Mouse (Mus musculus): Measurements from ENCODE around the gene Dnase2a. TPM values are rescaled to one million over a fixed set of nuclear protein-coding genes. Genes with fewer than 3 reads are reported as not detected.
"Not testable (repeated sequence)": the region's sequence is repeated elsewhere in the genome, so short reads cannot be mapped to it uniquely, and the experiment has no call there.

Dnase2a gene
- polyA plus RNA-seq, 1 experiment from 2014 or later = 20.0 TPM

DNA sequence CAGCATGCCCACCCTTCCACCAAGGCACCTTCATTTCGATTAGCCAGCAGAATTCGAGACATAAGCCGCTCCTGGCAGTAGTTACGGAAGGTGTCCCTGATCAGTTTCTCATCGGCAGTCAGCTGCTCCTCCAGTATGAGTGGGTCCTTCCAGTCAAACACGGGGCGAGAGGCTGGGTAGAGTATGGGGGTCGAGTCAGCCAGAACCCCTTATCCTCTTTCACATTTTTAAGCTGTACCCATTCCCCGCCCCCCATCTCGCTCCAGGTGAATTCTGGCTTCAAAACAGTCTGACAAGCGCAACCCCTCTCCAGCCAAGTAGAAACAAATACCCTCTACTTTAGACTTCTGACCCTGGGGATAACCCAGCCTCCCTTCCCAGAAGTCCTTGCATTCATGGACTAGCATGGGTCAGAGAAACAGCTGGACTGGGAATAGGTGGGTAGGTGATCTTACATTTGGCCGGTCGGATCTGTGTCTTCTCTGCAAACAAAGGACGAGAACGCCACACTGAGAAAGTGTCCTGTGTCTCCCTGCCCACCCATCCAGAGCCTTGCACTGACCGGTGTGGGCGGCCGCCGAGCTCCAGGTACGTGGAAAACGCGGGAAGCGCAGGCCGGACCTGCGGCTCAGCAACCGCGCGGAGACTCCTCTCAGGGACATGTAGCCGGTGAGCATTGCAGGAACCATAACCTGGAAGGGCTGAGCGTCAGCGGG, 15.2 kb upstream of the Dnase2a start:
- Histone ChIP-seq H3K27ac (replicated peaks) (no peak overlapping the region; the same call in 1 of the 2 replicates), H3K4me3 (replicated peaks) (peak overlapping the region; percentile 81), H3K36me3 (peaks cover 18% of the 10 kb centered on the region), H3K4me1 (peaks cover 19% of the 10 kb centered on the region), H3K4me2 (replicated peaks) (peak overlapping the region; percentile 82), H3K9me3 (replicated peaks) (no peaks in the 10 kb centered on the region), H3K27me3 (no peaks in the 10 kb centered on the region), H3K9ac (peak overlapping the region; percentile 57)
- ATAC-seq (ENCODE audit: insufficient number of reproducible peaks, low FRiP score, low TSS enrichment, low read depth) = no peak; the same call in 1 of the 2 replicates
- WGBS = 8% methylated on average over 31 of the region's 31 CpGs

DNA sequence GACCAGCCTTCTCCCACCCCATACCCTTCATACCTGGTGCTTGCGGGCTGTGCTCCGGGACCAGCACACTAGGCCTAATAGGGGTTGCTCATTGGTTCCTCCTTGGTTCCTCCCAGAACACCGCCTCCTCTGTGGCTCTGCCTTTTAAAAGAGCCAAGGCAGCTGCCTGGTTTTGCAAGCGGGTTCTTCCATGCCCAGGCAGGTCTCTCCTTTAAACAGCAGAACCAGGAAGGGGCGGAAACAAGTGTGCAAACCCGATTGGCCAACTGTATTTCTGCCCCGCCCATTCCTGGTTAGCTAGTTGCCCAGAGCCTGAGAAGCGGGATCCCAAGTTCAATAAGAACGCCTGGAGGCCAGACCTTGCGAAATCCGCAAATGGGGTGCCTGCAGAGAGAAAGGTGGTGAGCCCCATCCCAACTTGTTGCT, 14.6 kb upstream of the Dnase2a start, which contains the start of gene Gcdh:
Gcdh (minus strand) TSS at position 213 of the 426 bp plus-strand sequence.
- peak within 1 kb of the TSS; percentile 82 for H3K4me2 ChIP-seq (replicated peaks)
- H3K9me3 ChIP-seq (replicated peaks) = no peaks in the 10 kb centered on the region
- H3K27ac ChIP-seq (replicated peaks) = no peak within 1 kb of the TSS; the same call in 1 of the 2 replicates
- no peaks in the 10 kb centered on the region for H3K27me3 ChIP-seq
- ATAC-seq (ENCODE audit: insufficient number of reproducible peaks, low FRiP score, low TSS enrichment, low read depth) = peak; percentile 97
- under 1% methylated on average over 11 of the region's 11 CpGs for WGBS
- H3K36me3 ChIP-seq = peaks cover 13% of the 10 kb centered on the region
- H3K4me1 ChIP-seq = peaks cover 19% of the 10 kb centered on the region
- H3K9ac ChIP-seq = peak within 1 kb of the TSS; percentile 57
- H3K4me3 ChIP-seq (replicated peaks) = peak within 1 kb of the TSS; percentile 81

DNA sequence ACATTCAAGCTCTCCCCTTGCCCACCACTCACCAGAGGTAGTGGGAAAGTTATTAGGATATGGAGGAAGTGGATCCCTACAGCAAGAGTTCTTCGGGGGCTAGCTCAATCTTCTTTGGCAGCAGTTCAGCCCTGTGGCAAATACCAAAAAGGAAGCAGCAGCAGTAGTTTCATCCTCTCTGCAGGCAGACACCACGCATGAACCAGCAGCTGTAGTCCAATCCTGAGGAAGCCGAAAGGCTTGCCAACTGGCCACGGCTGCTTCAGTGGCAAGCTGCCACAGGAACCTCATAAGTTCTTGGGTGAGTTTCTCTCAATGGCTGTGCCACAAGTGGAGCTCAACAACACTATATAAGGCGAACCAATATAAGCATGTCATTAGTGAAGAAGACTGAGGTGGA, 12.4 kb upstream of the Dnase2a start:
- H3K4me3 ChIP-seq (replicated peaks) = no peak overlapping the region
- no peak overlapping the region for H3K4me2 ChIP-seq (replicated peaks)
- no peaks in the 10 kb centered on the region for H3K27me3 ChIP-seq
- no peak overlapping the region for H3K9ac ChIP-seq
- WGBS = 88% methylated on average over 5 of the region's 5 CpGs
- H3K9me3 ChIP-seq (replicated peaks) = no peaks in the 10 kb centered on the region
- peaks cover 19% of the 10 kb centered on the region for H3K4me1 ChIP-seq
- peaks cover 2% of the 10 kb centered on the region; the same call in 1 of the 2 replicates for H3K36me3 ChIP-seq
- H3K27ac ChIP-seq (replicated peaks) = no peak overlapping the region
- ATAC-seq (ENCODE audit: insufficient number of reproducible peaks, low FRiP score, low TSS enrichment, low read depth) = no peak

DNA sequence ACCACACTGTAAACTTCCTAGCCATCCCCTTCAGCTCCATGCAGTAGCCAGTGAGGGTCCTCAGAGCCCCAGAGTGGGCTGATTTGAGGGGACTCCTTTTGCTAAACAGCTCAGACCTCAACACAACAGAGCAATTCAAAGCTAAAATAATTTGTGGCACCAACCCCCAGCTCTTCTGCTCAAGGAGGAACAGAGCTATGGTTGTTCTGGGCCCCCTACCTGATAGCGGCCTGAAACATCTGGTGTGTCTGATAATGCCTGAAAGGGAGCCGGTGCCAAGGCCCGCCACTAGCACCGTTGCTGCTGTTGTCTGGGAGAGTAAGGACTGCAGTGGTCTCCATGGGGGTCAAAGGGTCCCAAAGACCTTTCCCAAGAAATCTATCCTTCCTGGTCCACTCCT, 7.3 kb upstream of the Dnase2a start:
- Histone ChIP-seq H3K4me1 (peaks cover 17% of the 10 kb centered on the region), H3K4me2 (replicated peaks) (no peak overlapping the region), H3K4me3 (replicated peaks) (no peak overlapping the region), H3K9me3 (replicated peaks) (no peaks in the 10 kb centered on the region), H3K36me3 (no peaks in the 10 kb centered on the region), H3K27me3 (no peaks in the 10 kb centered on the region), H3K9ac (no peak overlapping the region), H3K27ac (replicated peaks) (no peak overlapping the region)
- WGBS = 60% methylated on average over 4 of the region's 4 CpGs
- ATAC-seq (ENCODE audit: insufficient number of reproducible peaks, low FRiP score, low TSS enrichment, low read depth) = no peak

DNA sequence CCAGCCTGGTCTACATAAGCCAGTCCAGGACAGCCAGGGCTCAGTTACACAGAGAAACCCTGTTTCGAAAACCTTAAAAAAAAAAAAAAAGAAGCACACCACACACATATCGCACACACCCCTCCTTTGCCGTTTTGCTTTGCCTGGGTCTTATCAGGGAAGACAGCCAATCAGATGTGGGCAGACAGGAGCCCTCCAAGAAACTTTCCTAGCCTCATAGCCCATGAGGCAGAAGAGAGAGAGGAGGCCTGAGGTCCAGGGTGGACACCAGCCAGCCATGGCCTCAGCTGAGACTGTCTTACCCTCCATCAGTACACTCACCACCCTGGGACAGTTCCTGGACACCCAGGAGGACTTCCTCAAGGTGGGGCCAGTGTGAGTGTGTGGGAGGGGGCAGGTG, 6.6 kb upstream of the Dnase2a start, which contains the start of gene Klf1:
Klf1 (plus strand) TSS at position 177 of the 400 bp plus-strand sequence.
- Histone ChIP-seq H3K4me1 (peaks cover 17% of the 10 kb centered on the region), H3K27me3 (no peaks in the 10 kb centered on the region), H3K36me3 (no peaks in the 10 kb centered on the region), H3K4me2 (replicated peaks) (peak within 1 kb of the TSS; percentile 99), H3K9me3 (replicated peaks) (no peaks in the 10 kb centered on the region), H3K4me3 (replicated peaks) (peak within 1 kb of the TSS; percentile 71), H3K27ac (replicated peaks) (peak within 1 kb of the TSS; percentile 87), H3K9ac (peak within 1 kb of the TSS; percentile 66)
- no peak for ATAC-seq (ENCODE audit: insufficient number of reproducible peaks, low FRiP score, low TSS enrichment, low read depth)
- WGBS = 66% methylated on average over 3 of the region's 3 CpGs

DNA sequence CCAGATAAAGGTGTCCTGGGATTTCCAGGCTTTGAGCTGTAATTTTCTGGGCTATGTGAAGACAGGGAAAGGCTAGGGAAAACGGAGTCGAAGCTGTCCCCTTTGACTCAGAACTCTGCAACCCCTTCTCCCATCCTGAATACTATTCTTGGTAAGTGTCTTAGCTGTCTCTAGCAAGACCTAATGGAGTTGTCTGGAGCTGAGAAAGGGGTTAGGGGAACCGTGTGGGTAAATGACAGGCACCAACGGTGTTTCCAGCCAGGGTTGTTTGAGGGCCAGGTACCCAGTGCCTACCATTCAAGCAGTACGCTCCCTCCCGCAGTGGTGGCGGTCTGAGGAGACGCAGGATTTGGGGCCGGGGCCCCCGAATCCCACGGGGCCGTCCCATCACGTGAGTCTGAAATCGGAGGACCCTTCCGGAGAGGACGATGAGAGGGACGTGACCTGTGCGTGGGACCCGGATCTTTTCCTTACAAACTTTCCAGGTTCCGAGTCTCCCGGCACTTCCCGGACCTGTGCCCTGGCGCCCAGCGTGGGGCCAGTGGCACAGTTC, 5.9 kb upstream of the Dnase2a start:
- Histone ChIP-seq H3K27ac (replicated peaks) (peak overlapping the region; percentile 87), H3K4me1 (peaks cover 17% of the 10 kb centered on the region), H3K9ac (peak overlapping the region; percentile 66), H3K27me3 (no peaks in the 10 kb centered on the region), H3K9me3 (replicated peaks) (no peaks in the 10 kb centered on the region), H3K36me3 (no peaks in the 10 kb centered on the region), H3K4me3 (replicated peaks) (peak overlapping the region; percentile 71), H3K4me2 (replicated peaks) (peak overlapping the region; percentile 99)
- ATAC-seq (ENCODE audit: insufficient number of reproducible peaks, low FRiP score, low TSS enrichment, low read depth) = peak; percentile 6; the same call in 1 of the 2 replicates
- 2% methylated on average over 24 of the region's 24 CpGs for WGBS

DNA sequence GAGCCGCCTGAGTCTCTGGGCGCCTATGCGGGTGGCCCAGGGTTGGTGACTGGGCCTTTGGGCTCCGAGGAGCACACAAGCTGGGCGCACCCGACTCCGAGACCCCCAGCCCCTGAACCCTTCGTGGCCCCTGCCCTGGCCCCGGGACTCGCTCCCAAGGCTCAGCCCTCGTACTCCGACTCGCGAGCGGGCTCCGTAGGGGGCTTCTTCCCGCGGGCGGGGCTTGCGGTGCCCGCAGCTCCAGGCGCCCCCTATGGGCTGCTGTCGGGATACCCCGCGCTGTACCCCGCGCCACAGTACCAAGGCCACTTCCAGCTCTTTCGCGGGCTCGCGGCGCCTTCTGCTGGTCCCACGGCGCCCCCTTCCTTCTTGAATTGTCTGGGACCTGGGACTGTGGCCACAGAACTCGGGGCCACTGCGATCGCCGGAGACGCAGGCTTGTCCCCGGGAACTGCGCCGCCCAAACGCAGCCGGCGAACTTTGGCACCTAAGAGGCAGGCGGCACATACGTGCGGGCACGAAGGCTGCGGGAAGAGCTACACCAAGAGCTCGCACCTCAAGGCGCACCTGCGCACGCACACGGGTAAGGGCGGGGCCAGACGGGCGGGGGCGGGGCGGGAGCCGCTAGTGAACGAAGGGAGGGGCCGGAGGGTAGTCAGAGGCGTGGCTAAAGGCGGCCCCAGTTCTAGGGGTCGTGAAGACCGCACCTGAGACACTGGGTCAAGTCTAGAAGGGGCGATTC, 5.3 kb upstream of the Dnase2a start:
- peak overlapping the region; percentile 87 for H3K27ac ChIP-seq (replicated peaks)
- peak overlapping the region; percentile 99 for H3K4me2 ChIP-seq (replicated peaks)
- no peaks in the 10 kb centered on the region for H3K9me3 ChIP-seq (replicated peaks)
- peak overlapping the region; percentile 66 for H3K9ac ChIP-seq
- peaks cover 17% of the 10 kb centered on the region for H3K4me1 ChIP-seq
- peak overlapping the region; percentile 71 for H3K4me3 ChIP-seq (replicated peaks)
- under 1% methylated on average over 67 of the region's 68 CpGs for WGBS
- no peaks in the 10 kb centered on the region for H3K27me3 ChIP-seq
- ATAC-seq (ENCODE audit: insufficient number of reproducible peaks, low FRiP score, low TSS enrichment, low read depth) = peak; percentile 88
- no peaks in the 10 kb centered on the region for H3K36me3 ChIP-seq

DNA sequence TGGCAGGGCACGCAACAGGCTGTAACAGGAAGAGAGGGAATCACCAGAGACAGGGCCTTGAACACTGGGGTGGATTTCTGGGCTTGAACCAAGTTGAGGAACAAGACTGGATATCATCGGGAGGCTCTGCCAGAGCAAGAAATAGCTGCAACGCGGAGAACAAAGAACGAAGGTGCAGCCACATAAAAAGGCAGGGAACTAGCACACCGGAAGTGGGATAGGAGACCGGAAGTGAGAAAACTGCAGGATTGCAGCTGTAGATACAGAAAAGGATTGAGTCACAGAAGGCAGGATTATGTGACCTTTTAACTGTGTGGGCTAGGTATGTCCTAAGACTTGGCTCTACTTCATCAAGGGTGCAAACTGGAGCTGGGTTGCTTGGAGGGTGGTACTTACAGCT, 4.0 kb upstream of the Dnase2a start:
- no peaks in the 10 kb centered on the region for H3K36me3 ChIP-seq
- 89% methylated on average over 7 of the region's 7 CpGs for WGBS
- H3K9ac ChIP-seq = no peak overlapping the region
- no peak overlapping the region for H3K27ac ChIP-seq (replicated peaks)
- no peaks in the 10 kb centered on the region for H3K9me3 ChIP-seq (replicated peaks)
- H3K27me3 ChIP-seq = no peaks in the 10 kb centered on the region; the same call in 1 of the 2 replicates
- ATAC-seq (ENCODE audit: insufficient number of reproducible peaks, low FRiP score, low TSS enrichment, low read depth) = no peak
- H3K4me1 ChIP-seq = peaks cover 23% of the 10 kb centered on the region
- no peak overlapping the region for H3K4me2 ChIP-seq (replicated peaks)
- no peak overlapping the region for H3K4me3 ChIP-seq (replicated peaks)

DNA sequence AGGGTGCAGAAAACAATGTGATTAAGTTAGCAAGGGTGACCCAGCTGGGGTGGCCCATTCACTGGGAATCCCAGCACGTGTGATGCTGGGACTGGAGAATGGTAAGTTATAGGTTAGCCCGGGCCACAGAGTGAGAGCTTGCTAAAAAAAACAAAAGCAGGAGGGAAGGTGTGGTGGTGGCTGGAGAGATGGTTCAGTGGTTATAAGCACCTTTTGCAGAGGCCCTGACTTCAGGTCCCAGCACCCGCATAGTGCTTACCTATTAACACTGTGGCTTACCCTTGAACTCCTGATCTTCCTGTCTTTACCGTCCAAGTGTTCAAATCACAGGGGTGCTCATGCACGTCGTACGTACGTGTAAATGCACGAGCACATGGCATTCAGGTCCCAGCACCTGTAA, 1.3 kb upstream of the Dnase2a start:
- Histone ChIP-seq H3K36me3 (no peaks in the 10 kb centered on the region), H3K27me3 (peaks cover 15% of the 10 kb centered on the region), H3K27ac (replicated peaks) (no peak overlapping the region), H3K4me2 (replicated peaks) (no peak overlapping the region), H3K9me3 (replicated peaks) (no peaks in the 10 kb centered on the region), H3K4me3 (replicated peaks) (no peak overlapping the region), H3K9ac (no peak overlapping the region), H3K4me1 (peaks cover 33% of the 10 kb centered on the region)
- no peak for ATAC-seq (ENCODE audit: insufficient number of reproducible peaks, low FRiP score, low TSS enrichment, low read depth)
- WGBS = 90% methylated on average over 9 of the region's 9 CpGs

DNA sequence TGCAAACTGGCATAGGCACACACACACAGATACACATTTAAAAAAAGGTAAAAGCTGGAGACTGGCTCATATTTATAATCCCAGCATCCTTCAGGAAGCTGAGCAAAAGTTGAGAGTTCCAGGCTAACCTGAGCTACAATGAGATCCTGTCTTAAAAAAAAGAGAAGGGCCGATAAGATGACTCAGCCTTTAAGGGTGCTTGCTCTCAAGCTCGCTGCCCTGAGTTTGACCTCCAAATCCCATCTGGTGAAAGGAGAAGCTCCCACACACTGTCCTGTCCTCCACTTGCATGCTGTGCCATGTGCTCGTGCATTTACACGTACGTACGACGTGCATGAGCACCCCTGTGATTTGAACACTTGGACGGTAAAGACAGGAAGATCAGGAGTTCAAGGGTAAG, 867 bp upstream of the Dnase2a start:
- WGBS = 72% methylated on average over 8 of the region's 8 CpGs
- no peak overlapping the region for H3K27ac ChIP-seq (replicated peaks)

DNA sequence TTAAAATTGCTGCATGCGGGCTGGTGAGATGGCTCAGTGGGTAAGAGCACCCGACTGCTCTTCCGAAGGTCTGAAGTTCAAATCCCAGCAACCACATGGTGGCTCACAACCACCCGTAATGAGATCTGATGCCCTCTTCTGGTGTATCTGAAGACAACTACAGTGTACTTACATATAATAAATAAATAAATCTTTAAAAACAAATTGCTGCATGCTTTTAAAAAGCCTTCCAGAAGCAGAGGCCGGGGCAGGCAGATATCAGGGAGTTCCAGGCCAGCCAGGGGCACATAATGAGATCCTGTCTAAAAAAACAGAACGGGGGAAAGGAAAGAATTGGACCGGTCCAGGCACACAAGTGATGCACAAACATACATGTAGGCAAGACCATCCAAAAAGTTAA, 381 bp upstream of the Dnase2a start:
- not testable (repeated sequence) for ATAC-seq (ENCODE audit: insufficient number of reproducible peaks, low FRiP score, low TSS enrichment, low read depth); H3K9ac ChIP-seq; H3K36me3 ChIP-seq; H3K9me3 ChIP-seq (replicated peaks)
- Histone ChIP-seq H3K27me3 (peaks cover 24% of the 10 kb centered on the region), H3K4me2 (replicated peaks) (peak overlapping the region; percentile 71), H3K27ac (replicated peaks) (peak overlapping the region; percentile 71), H3K4me1 (peaks cover 33% of the 10 kb centered on the region), H3K4me3 (replicated peaks) (peak overlapping the region; percentile 62)
- WGBS = 22% methylated on average over 7 of the region's 7 CpGs

More for the DNA sequence above, 867 bp upstream of the Dnase2a start:
- H3K9me3 ChIP-seq (replicated peaks) = no peaks in the 10 kb centered on the region
- no peaks in the 10 kb centered on the region for H3K36me3 ChIP-seq
- H3K4me3 ChIP-seq (replicated peaks) = no peak overlapping the region
- H3K4me2 ChIP-seq (replicated peaks) = no peak overlapping the region
- H3K4me1 ChIP-seq = peaks cover 33% of the 10 kb centered on the region
- ATAC-seq (ENCODE audit: insufficient number of reproducible peaks, low FRiP score, low TSS enrichment, low read depth) = no peak
- H3K27me3 ChIP-seq = peaks cover 19% of the 10 kb centered on the region
- H3K9ac ChIP-seq = no peak overlapping the region
